Mouse (Mus musculus) limb, embryonic 11.5 days (tissue): Measurements from ENCODE around the gene Prrxl1. TPM values are rescaled to one million over a fixed set of nuclear protein-coding genes. Genes with fewer than 3 reads are reported as not detected.

ENCODE experiments used
- ATAC-seq: fragments of 200-750 bp; cut with Nextera tagmentation; 2 replicates; pipeline ENCODE4 v1.8.0; 2017; ENCODE audit warnings: low read depth; ENCODE audit not compliant: insufficient number of reproducible peaks, low FRiP score, low TSS enrichment
- DNase-seq: peaks from one replicate; pipeline ENCODE4 v3.0.0-alpha.2; 2015; ENCODE audit warnings: low spot score
- H3K27ac ChIP-seq: fragments of 300-500 bp; sonication (generic); replicated peaks from 2 replicates; pipeline ENCODE4 v1.5.1; 2014; ENCODE audit warnings: low read depth, mild to moderate bottlenecking, low read length
- H3K27me3 ChIP-seq: fragments of 300-500 bp; sonication (generic); 2 replicates; pipeline ENCODE4 v1.6.1; 2014; ENCODE audit warnings: mild to moderate bottlenecking, low read length, mixed read lengths; ENCODE audit not compliant: control insufficient read depth, insufficient read depth
- H3K36me3 ChIP-seq: fragments of 300-500 bp; sonication (generic); 2 replicates; pipeline ENCODE4 v1.6.1; 2014; ENCODE audit warnings: mild to moderate bottlenecking, low read length, moderate library complexity, mixed read lengths; ENCODE audit not compliant: control insufficient read depth, insufficient read depth
- H3K4me1 ChIP-seq: fragments of 300-500 bp; sonication (generic); 2 replicates; pipeline ENCODE4 v1.6.1; 2014; ENCODE audit warnings: low read length, mixed read lengths; ENCODE audit not compliant: control insufficient read depth, insufficient read depth
- H3K4me2 ChIP-seq: fragments of 300-500 bp; sonication (generic); 2 replicates; pipeline ENCODE4 v1.6.1; 2014; ENCODE audit warnings: low read depth, mild to moderate bottlenecking, moderate library complexity; ENCODE audit not compliant: severe bottlenecking
- H3K4me3 ChIP-seq: fragments of 300-500 bp; sonication (generic); 2 replicates; pipeline ENCODE4 v1.5.1; 2014; ENCODE audit warnings: low read depth, low read length
- H3K9ac ChIP-seq: fragments of 300-500 bp; sonication (generic); 2 replicates; pipeline ENCODE4 v1.6.1; 2014; ENCODE audit warnings: mild to moderate bottlenecking, low read length
- H3K9me3 ChIP-seq: fragments of 300-500 bp; sonication (generic); 2 replicates; pipeline ENCODE4 v1.6.1; 2016; ENCODE audit warnings: low read length; ENCODE audit not compliant: control insufficient read depth
- WGBS: fragments of 180-500 bp; shearing (Covaris S2); extraction: QIAGEN DNeasy Blood & Tissue Kit; methylation state at CpG from one replicate; pipeline ENCODE4 v1.1.7; 2014; 5-methylcytosine and 5-hydroxymethylcytosine counted together
- polyA plus RNA-seq: library from polyadenylated mRNA; unstranded; fragments of >200 nt; fragmentation: Nextera tagmentation; extraction: Ambion mirVana; gene quantifications from 2 replicates; pipeline ENCODE4 v1.2.1, GENCODE M21; 2014

Prrxl1 gene
- polyA plus RNA-seq, 1 experiment from 2014 or later: not detected

DNA sequence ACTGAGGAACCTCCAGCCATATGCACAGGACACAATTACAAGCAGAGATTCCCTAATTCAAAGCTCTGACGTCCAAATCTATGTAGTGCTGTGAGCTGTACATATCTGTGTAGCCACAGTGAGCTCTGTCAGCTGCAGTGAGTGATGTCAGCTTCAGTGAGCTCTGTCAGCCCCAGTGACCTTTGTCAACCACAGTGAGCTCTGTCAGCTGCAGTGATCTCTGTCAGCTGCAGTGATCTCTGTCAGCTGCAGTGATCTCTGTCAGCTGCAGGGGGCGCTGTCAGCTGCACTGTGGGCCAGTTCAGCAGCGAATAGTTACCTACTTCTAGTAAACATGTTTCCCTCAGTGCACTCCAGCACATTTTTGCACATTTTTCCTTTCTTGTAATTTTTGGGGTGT is 10.2 kb downstream of the Prrxl1 start:
- DNase-seq (peak; percentile 37), ATAC-seq (no peak)
- Histone ChIP-seq H3K9ac (no peak overlapping the region), H3K9me3 (no peaks in the 10 kb centered on the region), H3K27ac (no peak overlapping the region), H3K36me3 (no peaks in the 10 kb centered on the region), H3K27me3 (no peaks in the 10 kb centered on the region), H3K4me1 (no peaks in the 10 kb centered on the region), H3K4me2 (no peak overlapping the region), H3K4me3 (no peak overlapping the region)
- 35% methylated on average over 3 of the region's 3 CpGs for WGBS

DNA sequence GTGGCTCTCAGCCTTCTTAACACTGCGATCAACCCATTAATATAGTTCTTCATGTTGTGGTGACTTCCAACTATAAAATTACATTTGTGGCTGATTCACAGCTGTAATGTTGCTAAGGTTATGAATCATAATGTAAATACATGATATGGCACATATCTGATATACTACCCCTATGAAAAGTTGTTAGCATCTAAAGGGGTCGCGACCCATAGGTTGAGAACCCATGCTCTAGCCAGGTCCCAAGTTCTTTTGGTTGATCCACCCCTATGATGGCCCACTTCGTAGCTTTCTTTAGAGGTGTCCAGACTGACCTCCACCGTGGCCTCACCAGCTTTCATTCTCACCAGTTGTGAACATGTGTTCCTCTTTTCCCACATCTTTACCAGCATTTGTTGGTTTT is 18.0 kb downstream of the Prrxl1 start:
- DNase-seq (no peak), ATAC-seq (no peak)
- Histone ChIP-seq H3K27ac (no peak overlapping the region), H3K36me3 (no peaks in the 10 kb centered on the region), H3K4me2 (no peak overlapping the region), H3K4me1 (no peaks in the 10 kb centered on the region), H3K9ac (no peak overlapping the region), H3K9me3 (no peaks in the 10 kb centered on the region), H3K27me3 (no peaks in the 10 kb centered on the region), H3K4me3 (no peak overlapping the region)
- 85% methylated on average over 5 of the region's 5 CpGs for WGBS

DNA sequence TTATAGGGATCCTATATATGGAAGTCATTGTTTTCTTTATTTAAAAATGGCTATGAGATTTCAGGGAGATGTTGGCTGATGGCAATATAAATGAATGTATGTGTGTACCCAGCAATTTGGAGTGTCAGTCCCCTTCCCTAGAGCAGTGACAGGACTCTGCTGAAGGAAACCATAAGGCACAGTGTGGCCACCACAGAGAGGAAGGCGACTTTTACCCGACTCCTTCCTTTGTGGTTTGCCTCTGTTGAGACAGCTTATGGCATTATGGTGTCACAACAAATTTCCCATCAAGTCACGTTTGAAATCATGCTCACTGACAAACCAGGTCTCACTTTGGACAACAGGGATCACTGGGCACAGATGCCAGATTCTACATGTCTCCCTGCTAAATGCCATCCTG is 25.0 kb downstream of the Prrxl1 start:
- no peaks in the 10 kb centered on the region for H3K4me1 ChIP-seq
- no peak overlapping the region for H3K4me3 ChIP-seq
- H3K9me3 ChIP-seq: no peaks in the 10 kb centered on the region
- H3K27me3 ChIP-seq: no peaks in the 10 kb centered on the region
- no peak overlapping the region for H3K9ac ChIP-seq
- ATAC-seq (no peak), DNase-seq (no peak)
- H3K36me3 ChIP-seq: no peaks in the 10 kb centered on the region
- H3K27ac ChIP-seq: no peak overlapping the region
- no peak overlapping the region for H3K4me2 ChIP-seq
- 74% methylated on average over 3 of the region's 3 CpGs for WGBS

DNA sequence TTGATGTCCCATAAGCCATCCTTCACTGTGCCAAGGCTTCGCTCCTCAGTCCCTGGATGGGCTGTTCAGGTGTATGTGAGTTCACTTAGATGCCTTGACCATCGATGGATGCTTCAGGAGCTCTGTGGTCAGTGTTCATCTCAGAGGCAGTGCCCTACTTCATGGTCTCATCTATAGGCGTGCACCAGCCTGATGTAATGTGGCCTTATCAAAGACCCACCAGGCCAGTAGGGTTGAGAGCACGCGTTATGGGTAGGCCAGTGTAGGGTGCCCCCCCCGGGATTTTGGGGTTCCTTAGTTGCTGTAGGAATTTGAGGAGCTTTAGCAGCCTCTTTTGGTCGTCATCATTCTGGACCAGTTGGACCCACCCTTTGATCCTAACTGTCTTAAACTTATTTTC is 25.6 kb downstream of the Prrxl1 start:
- Histone ChIP-seq H3K9ac (no peak overlapping the region), H3K36me3 (no peaks in the 10 kb centered on the region), H3K27me3 (no peaks in the 10 kb centered on the region), H3K27ac (no peak overlapping the region), H3K4me3 (no peak overlapping the region), H3K4me2 (no peak overlapping the region), H3K4me1 (no peaks in the 10 kb centered on the region), H3K9me3 (no peaks in the 10 kb centered on the region)
- no peak for DNase-seq
- 90% methylated on average over 7 of the region's 7 CpGs for WGBS
- ATAC-seq: no peak

DNA sequence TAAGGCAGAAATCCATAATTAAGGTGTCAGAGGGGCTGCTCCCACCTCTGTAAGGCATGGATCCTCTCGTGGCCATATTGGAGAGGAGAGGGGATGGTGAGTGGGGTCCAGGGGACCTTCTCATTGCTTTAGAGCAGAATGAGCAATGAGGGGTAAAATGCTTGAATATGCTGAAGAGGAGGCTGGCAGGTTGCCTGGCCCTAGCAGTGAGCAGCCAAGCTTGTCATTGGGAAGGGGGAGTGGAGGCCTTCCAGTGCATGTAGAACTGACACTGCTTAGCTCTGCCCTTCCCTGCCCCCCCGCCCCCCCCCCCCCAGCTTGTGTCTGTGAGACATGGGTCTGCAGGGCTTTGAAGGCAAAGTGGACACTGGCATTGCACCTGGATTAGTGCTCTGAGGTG is 28.1 kb downstream of the Prrxl1 start:
- Histone ChIP-seq H3K4me2 (no peak overlapping the region), H3K9ac (no peak overlapping the region), H3K4me1 (no peaks in the 10 kb centered on the region), H3K27me3 (no peaks in the 10 kb centered on the region), H3K4me3 (no peak overlapping the region), H3K36me3 (no peaks in the 10 kb centered on the region), H3K27ac (no peak overlapping the region), H3K9me3 (no peaks in the 10 kb centered on the region)
- ATAC-seq: no peak
- no peak for DNase-seq
- 68% methylated on average over 2 of the region's 2 CpGs for WGBS

DNA sequence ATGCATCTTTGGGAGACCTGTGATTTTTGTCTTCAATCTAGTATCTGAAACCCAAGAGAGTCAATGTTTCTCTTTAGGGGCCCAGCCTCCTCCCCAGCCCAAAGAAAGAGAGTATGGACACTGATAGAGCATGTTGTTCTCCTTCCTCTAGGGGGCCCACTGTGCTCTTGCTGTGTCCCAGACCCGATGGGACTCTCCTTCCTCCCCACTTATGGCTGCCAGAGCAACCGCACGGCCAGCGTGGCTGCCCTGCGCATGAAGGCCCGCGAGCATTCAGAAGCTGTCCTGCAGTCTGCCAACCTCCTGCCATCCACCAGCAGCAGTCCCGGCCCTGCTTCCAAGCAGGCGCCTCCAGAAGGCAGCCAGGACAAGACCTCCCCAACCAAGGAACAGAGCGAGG is 29.4 kb downstream of the Prrxl1 start:
- peak; percentile 32 for DNase-seq
- H3K36me3 ChIP-seq: no peaks in the 10 kb centered on the region
- H3K27ac ChIP-seq: no peak overlapping the region
- no peaks in the 10 kb centered on the region for H3K4me1 ChIP-seq
- ATAC-seq: no peak
- H3K27me3 ChIP-seq: no peaks in the 10 kb centered on the region
- H3K4me2 ChIP-seq: no peak overlapping the region
- WGBS: 44% methylated on average over 10 of the region's 10 CpGs
- no peak overlapping the region for H3K4me3 ChIP-seq
- H3K9ac ChIP-seq: no peak overlapping the region
- H3K9me3 ChIP-seq: no peaks in the 10 kb centered on the region

DNA sequence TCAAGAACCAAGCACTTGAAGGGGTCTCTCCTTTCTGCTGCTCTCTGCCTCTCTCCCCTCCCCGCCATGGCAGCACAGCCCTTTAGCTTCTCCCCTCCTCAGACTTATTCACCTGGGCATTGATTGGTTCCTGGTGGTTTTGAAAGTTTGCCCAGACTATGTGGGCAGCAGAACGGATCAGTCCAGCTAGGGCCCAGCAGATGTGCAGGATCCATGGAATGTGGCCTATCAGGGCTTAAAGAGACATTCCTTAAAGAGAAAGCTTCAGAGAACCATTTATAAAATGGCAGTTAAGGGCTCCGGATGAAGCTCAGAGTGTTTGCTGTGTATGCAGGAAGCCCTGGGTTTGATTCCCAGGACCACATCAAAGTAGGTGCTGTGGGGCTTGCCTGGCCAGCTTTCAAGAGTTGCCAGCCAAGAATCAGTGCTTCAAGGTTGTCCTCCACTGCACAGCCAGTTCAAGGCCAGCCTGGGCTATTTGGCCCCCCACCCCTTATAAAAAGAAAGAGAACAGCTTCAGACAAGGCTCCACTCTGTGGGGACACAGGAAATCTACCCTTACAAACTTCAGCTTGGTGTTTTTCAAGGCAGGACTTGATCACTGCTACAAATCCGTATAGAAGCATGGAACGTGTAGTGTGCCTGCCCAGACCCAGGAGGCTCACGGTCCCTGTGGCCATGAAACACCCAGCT is 33.8 kb downstream of the Prrxl1 start:
- 83% methylated on average over 6 of the region's 6 CpGs for WGBS

DNA sequence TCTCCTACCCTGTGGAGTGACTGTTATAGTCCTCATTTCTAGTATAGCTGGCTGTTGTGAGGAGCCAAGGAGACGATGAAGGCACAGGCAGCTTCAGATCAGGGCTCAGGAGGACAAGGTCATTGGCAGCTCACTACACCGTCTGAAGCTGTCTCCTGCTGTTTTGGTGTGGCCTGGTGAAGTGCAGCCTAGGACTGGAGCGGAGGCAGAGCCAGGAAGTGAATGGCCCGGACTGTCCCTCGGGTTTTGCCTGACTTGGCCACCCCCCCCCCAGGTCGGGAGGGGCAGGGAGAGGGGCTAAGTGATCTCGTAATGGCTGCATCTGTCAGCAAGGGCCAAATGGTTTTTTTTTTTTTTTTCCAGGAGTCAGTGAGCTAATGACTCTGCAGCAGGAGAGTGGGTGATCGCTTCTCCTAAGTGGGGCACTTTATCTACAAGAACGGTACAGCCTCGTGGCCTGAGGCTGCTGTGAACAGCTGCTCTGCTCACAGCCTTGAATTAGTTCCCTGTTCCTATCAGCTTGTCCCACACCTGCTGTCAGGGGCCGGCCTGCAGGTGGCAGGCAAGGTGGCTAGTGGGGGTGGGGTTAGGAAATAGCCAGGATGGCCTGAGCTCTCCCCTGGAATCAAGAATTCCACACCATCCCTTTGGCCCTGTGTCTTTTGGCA is 34.9 kb downstream of the Prrxl1 start:
- Histone ChIP-seq H3K36me3 (no peaks in the 10 kb centered on the region), H3K4me1 (0 out of 2 replicates have a peak, but pooled peaks cover 3% of the 10 kb centered on the region), H3K27ac (no peak overlapping the region), H3K9ac (no peak overlapping the region), H3K27me3 (no peaks in the 10 kb centered on the region), H3K4me3 (no peak overlapping the region), H3K4me2 (no peak overlapping the region), H3K9me3 (no peaks in the 10 kb centered on the region)
- DNase-seq: no peak
- ATAC-seq: no peak
- WGBS: 13% methylated on average over 11 of the region's 11 CpGs

More for the DNA sequence above, 33.8 kb downstream of the Prrxl1 start:
- Histone ChIP-seq H3K9ac (no peak overlapping the region), H3K4me1 (0 out of 2 replicates have a peak, but pooled peaks cover 3% of the 10 kb centered on the region), H3K27me3 (no peaks in the 10 kb centered on the region), H3K9me3 (no peaks in the 10 kb centered on the region), H3K36me3 (no peaks in the 10 kb centered on the region), H3K4me3 (no peak overlapping the region), H3K27ac (no peak overlapping the region), H3K4me2 (no peak overlapping the region)
- DNase-seq (no peak), ATAC-seq (no peak)
